Mouse (Mus musculus) small intestine, adult 2 months (tissue): Measurements from ENCODE around the gene Vmn1r28.

ENCODE experiments used
- CTCF ChIP-seq: fragments of 200-500 bp; IDR thresholded peaks from 2 replicates; pipeline ENCODE4 v1.5.1; 2012; ENCODE audit warnings: low read depth, mild to moderate bottlenecking, control low read depth, inconsistent platforms, low read length, moderate library complexity, mixed read lengths; ENCODE audit not compliant: insufficient replicate concordance, insufficient read length; ENCODE audit errors: extremely low read depth
- POLR2A ChIP-seq: fragments of 200-500 bp; IDR thresholded peaks from 2 replicates; pipeline ENCODE4 v1.6.1; 2012; ENCODE audit warnings: low read depth, mild to moderate bottlenecking, control low read depth, inconsistent platforms, low read length, moderate library complexity

DNA sequence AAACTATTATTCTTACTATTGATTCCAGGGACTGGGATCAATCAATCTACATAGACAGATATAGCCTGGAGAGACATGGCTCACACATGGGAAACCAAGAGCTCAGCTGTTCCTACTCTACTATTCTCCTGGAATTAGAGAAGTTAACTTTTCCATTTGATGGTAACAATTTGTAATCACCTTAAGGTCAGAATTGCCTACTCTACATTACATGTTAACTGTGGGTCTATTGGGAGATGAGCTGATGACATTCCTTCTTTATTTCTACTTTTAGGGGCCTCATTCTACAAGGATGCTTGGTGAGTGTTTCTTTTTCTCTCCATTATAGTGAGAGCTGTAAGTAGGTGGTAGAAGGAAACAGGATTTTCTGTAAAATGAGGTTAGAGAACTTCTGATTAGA lies 39.4 kb downstream of the Vmn1r28 start, which contains the start of gene Vmn1r29:
- no peak for TF ChIP-seq CTCF
- no peak for TF ChIP-seq POLR2A
